Mouse (Mus musculus): Measurements from ENCODE around the gene Rbm15. TPM values are rescaled to one million over a fixed set of nuclear protein-coding genes. Genes with fewer than 3 reads are reported as not detected.
A peak's percentile ranks its signal among the peaks of the same experiment; 100 is the strongest.

Rbm15 gene
- polyA plus RNA-seq, 1 experiment from 2014 or later: 6.7 TPM

DNA sequence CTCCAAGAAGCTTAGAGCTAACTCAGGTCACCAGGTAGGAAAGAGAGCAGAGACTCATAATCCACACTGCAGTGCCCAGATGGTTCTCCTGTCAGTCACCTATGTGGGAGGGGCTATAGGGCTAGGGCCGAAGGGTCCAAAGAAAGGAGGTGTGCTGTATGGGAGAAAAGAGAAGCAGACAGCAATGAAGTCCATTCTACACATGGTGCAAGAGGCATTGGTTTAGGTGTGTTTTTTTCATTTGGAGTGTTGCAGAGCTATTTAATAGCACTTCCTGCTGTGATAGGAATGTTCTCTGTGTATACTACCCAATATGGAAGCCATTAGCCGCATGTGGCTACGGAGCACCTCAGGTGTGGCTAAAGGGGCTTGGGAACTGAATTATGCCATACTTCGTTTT lies 31.9 kb upstream of the Rbm15 start:
- TF ChIP-seq CTCF (IDR thresholded peaks at IDR 0.05; ENCODE audit: low read depth) (no peak), EP300 (IDR thresholded peaks at IDR 0.05; ENCODE audit: low read depth) (no peak)
- 82% methylated on average over 4 of the region's 4 CpGs for WGBS (ENCODE audit: insufficient replicate concordance)
- Histone ChIP-seq H3K9ac (replicated peaks) (no peak overlapping the region), H3K27ac (ENCODE audit: low read depth) (no peak overlapping the region), H3K27me3 (ENCODE audit: insufficient read depth, low read length) (no peaks in the 10 kb centered on the region), H3K9me3 (ENCODE audit: low read length) (no peaks in the 10 kb centered on the region), H3K4me2 (ENCODE audit: low read depth, low read length) (no peak overlapping the region), H3K4me3 (ENCODE audit: low read depth, low read length) (no peak overlapping the region), H3K36me3 (replicated peaks; ENCODE audit: insufficient read depth, low read length) (no peaks in the 10 kb centered on the region), H3K4me1 (ENCODE audit: insufficient read depth) (no peaks in the 10 kb centered on the region)
- DNase-seq (no peak), ATAC-seq (no peak)

GRCm38 (mm10) chr3:107363391-107363790 lies 29.9 kb upstream of the Rbm15 start:
- no peak overlapping the region for H3K4me3 ChIP-seq (ENCODE audit: low read depth, low read length)
- no peak overlapping the region for H3K9ac ChIP-seq (replicated peaks)
- no peak for DNase-seq
- TF ChIP-seq EP300 (IDR thresholded peaks at IDR 0.05; ENCODE audit: low read depth) (no peak), CTCF (IDR thresholded peaks at IDR 0.05; ENCODE audit: low read depth) (no peak)
- H3K4me1 ChIP-seq (ENCODE audit: insufficient read depth): no peaks in the 10 kb centered on the region
- 71% methylated on average over 5 of the region's 5 CpGs for WGBS (ENCODE audit: insufficient replicate concordance)
- H3K27me3 ChIP-seq (ENCODE audit: insufficient read depth, low read length): no peaks in the 10 kb centered on the region
- H3K4me2 ChIP-seq (ENCODE audit: low read depth, low read length): no peak overlapping the region
- ATAC-seq: no peak
- no peak overlapping the region for H3K27ac ChIP-seq (ENCODE audit: low read depth)
- H3K36me3 ChIP-seq (replicated peaks; ENCODE audit: insufficient read depth, low read length): no peaks in the 10 kb centered on the region
- H3K9me3 ChIP-seq (ENCODE audit: low read length): no peaks in the 10 kb centered on the region

DNA sequence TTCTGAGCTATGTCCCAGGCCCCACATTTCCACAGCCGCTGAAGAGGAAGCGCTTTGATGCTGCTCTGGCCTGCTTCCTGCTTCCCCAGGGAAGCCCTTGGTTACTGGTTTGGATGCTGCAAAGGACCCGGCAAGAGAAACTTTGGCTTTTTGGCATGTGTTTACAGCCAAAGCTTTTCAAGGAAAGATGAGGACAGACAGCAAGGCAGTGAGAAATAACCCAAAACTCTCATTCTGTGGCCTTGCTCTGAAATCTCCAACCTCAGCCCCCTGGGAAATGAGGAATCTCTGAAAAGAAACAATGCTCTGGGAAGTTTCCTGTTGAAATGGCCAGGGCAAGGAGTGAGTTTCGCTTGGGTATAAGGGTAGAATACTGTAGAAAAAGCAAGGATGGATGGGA lies 26.9 kb upstream of the Rbm15 start:
- no peaks in the 10 kb centered on the region for H3K4me1 ChIP-seq (ENCODE audit: insufficient read depth)
- H3K9me3 ChIP-seq (ENCODE audit: low read length): no peaks in the 10 kb centered on the region
- no peaks in the 10 kb centered on the region for H3K36me3 ChIP-seq (replicated peaks; ENCODE audit: insufficient read depth, low read length)
- H3K27me3 ChIP-seq (ENCODE audit: insufficient read depth, low read length): no peaks in the 10 kb centered on the region
- no peak overlapping the region for H3K9ac ChIP-seq (replicated peaks)
- no peak overlapping the region for H3K27ac ChIP-seq (ENCODE audit: low read depth)
- no peak for DNase-seq
- H3K4me2 ChIP-seq (ENCODE audit: low read depth, low read length): no peak overlapping the region
- WGBS (ENCODE audit: insufficient replicate concordance): 60% methylated on average over 4 of the region's 4 CpGs
- no peak overlapping the region for H3K4me3 ChIP-seq (ENCODE audit: low read depth, low read length)
- ATAC-seq: no peak
- no peak for TF ChIP-seq CTCF (IDR thresholded peaks at IDR 0.05; ENCODE audit: low read depth)
- TF ChIP-seq EP300 (IDR thresholded peaks at IDR 0.05; ENCODE audit: low read depth): no peak

DNA sequence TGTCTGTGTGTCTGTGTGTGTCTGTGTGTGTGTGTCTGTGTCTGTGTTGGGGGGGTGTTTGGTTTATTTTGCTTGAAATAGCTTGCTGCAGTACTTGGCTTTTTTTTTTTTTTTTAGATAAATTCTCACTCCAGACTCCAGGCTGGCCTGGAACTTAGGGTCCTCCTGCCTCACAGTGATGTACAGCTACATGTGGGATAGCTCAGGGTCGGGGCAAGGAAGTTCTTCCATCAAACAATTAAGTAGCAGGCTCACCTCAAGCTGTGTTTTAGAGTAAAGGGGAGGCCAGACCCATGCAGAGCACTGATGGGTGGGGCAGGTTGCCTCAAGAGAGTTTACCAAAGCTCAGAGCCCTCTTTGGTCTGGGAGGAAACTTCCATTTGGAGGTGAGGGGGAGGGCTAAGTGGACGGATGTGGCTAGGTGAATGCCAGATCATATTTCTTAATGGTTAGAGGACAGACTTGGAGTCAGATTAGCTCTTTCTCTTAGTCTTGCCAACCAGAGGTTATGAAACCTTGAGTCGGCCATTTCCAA lies 24.3 kb upstream of the Rbm15 start:
- Histone ChIP-seq H3K4me1 (ENCODE audit: insufficient read depth) (no peaks in the 10 kb centered on the region), H3K4me2 (ENCODE audit: low read depth, low read length) (no peak overlapping the region), H3K9me3 (ENCODE audit: low read length) (no peaks in the 10 kb centered on the region), H3K9ac (replicated peaks) (no peak overlapping the region), H3K36me3 (replicated peaks; ENCODE audit: insufficient read depth, low read length) (no peaks in the 10 kb centered on the region), H3K27me3 (ENCODE audit: insufficient read depth, low read length) (no peaks in the 10 kb centered on the region), H3K4me3 (ENCODE audit: low read depth, low read length) (no peak overlapping the region), H3K27ac (ENCODE audit: low read depth) (no peak overlapping the region)
- ATAC-seq (no peak), DNase-seq (no peak)
- TF ChIP-seq CTCF (IDR thresholded peaks at IDR 0.05; ENCODE audit: low read depth) (no peak), EP300 (IDR thresholded peaks at IDR 0.05; ENCODE audit: low read depth) (no peak)
- 64% methylated on average over 3 of the region's 3 CpGs for WGBS (ENCODE audit: insufficient replicate concordance)

DNA sequence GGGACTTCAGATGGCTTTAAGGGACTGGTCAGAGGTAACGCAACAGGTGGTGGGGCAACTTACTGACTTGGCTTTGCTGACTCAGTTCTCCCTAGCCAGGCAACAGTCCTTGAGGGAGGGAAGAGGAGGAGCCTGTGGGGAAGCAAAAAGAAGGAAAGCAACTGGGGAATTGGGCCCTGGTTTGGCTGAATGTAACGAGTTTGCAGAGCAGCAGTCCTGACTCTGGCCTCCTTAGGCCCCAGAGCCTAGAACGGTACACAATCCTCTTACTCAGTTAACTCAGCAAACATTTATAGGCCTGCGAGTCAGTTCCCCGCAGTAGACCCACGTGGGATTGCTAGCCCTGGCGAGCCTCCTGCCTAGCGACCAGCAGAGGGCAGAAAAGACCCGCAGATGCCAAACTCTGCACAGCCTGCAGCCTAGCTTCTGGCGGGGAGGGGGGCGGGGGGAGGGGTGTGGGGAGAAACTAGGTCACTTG lies 23.5 kb upstream of the Rbm15 start:
- H3K4me2 ChIP-seq (ENCODE audit: low read depth, low read length): peak overlapping the region; percentile 44
- under 1% methylated on average over 11 of the region's 11 CpGs for WGBS (ENCODE audit: insufficient replicate concordance)
- ATAC-seq (peak; percentile 96), DNase-seq (peak; percentile 81)
- TF ChIP-seq CTCF (IDR thresholded peaks at IDR 0.05; ENCODE audit: low read depth) (peak; percentile 76), EP300 (IDR thresholded peaks at IDR 0.05; ENCODE audit: low read depth) (no peak)
- no peaks in the 10 kb centered on the region for H3K4me1 ChIP-seq (ENCODE audit: insufficient read depth)
- no peaks in the 10 kb centered on the region for H3K27me3 ChIP-seq (ENCODE audit: insufficient read depth, low read length)
- H3K4me3 ChIP-seq (ENCODE audit: low read depth, low read length): 0 out of 2 replicates have a peak overlapping the region, but pooled peaks have one; percentile 5
- H3K36me3 ChIP-seq (replicated peaks; ENCODE audit: insufficient read depth, low read length): no peaks in the 10 kb centered on the region
- H3K27ac ChIP-seq (ENCODE audit: low read depth): no peak overlapping the region
- H3K9me3 ChIP-seq (ENCODE audit: low read length): no peaks in the 10 kb centered on the region
- H3K9ac ChIP-seq (replicated peaks): no peak overlapping the region

DNA sequence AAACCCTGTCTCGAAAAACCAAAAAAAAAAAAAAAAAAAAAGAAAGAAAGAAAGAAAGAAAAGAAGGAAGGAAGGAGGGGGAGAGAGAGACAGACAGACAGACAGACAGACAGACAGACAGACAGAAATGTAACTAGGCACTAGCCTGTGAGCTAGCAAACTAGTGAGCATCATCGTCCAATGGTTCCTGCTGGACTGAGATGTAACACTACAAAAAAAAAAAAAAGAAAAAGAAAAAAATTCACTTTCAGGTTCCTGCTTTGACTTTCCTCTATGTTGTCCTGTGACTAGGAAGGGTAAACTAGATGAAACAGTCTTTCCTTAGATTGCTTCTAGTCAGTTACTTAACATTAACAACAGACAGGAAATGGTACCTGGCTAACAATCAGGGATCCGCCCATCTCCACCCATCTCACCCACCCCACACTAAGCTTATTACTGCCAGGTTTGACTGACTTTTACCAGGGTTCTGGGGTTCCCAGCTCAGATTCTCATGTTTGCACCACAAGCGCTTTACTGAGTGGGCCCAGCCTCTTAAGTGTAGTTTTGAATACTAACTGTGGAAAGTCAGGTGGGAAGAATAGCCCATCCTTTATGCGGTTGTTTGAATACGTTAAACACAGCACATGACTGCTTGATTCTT lies 22.3 kb upstream of the Rbm15 start:
- ATAC-seq: no peak
- no peak overlapping the region for H3K9ac ChIP-seq (replicated peaks)
- no peaks in the 10 kb centered on the region for H3K36me3 ChIP-seq (replicated peaks; ENCODE audit: insufficient read depth, low read length)
- WGBS (ENCODE audit: insufficient replicate concordance): 80% methylated on average over 5 of the region's 6 CpGs
- no peaks in the 10 kb centered on the region for H3K4me1 ChIP-seq (ENCODE audit: insufficient read depth)
- no peak overlapping the region for H3K27ac ChIP-seq (ENCODE audit: low read depth)
- no peak overlapping the region for H3K4me3 ChIP-seq (ENCODE audit: low read depth, low read length)
- H3K27me3 ChIP-seq (ENCODE audit: insufficient read depth, low read length): no peaks in the 10 kb centered on the region
- DNase-seq: no peak
- no peak for TF ChIP-seq EP300 (IDR thresholded peaks at IDR 0.05; ENCODE audit: low read depth)
- TF ChIP-seq CTCF (IDR thresholded peaks at IDR 0.05; ENCODE audit: low read depth): no peak
- no peaks in the 10 kb centered on the region for H3K9me3 ChIP-seq (ENCODE audit: low read length)
- no peak overlapping the region for H3K4me2 ChIP-seq (ENCODE audit: low read depth, low read length)

All from liver, postnatal 0 days (tissue).